Mouse (Mus musculus) erythroblast, embryonic 14.5 days (primary cell): ENCODE measurements at regions not wholly inside any gene's neighbourhood (a gene's known extent, or its start where the extent isn't known, plus 50 kb on each side); places are given as distances from the start of the nearest gene placed in this dataset.

Source experiments
- GATA1 ChIP-seq: IDR thresholded peaks from 2 replicates; pipeline ENCODE4 v1.6.1; 2012; ENCODE audit warnings: low read length, inconsistent platforms, mixed read lengths
- TAL1 ChIP-seq: IDR thresholded peaks from 3 replicates; pipeline ENCODE4 v1.6.1; 2012; ENCODE audit warnings: low read length, inconsistent platforms, mixed read lengths

DNA sequence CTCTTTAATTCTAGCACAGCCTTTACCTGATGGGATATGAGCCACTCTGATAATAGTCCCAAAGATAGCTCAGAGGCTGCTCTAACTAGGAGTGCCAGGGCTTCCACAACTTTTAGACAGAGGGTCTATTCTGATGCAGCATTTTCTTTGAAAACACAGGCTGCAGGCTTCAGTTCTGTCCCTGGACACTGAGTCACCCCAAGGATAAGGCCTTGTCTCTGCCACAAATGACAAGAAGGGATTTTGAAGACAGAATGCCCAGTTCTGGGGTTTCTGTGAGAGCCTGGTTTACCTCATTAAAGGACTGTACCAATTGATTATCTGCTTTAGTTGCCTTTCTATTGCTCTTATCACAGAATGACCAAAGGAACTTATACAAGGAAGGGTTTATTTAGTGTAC lies 90.9 kb downstream of the Olfr721-ps1 start:
- TF ChIP-seq GATA1 (no peak), TAL1 (no peak)
